Mouse (Mus musculus): ENCODE measurements around the gene Olfr1490.
"Not testable (repeated sequence)": the region's sequence is repeated elsewhere in the genome, so short reads cannot be mapped to it uniquely, and the experiment has no call there.

Olfr1490 gene

DNA sequence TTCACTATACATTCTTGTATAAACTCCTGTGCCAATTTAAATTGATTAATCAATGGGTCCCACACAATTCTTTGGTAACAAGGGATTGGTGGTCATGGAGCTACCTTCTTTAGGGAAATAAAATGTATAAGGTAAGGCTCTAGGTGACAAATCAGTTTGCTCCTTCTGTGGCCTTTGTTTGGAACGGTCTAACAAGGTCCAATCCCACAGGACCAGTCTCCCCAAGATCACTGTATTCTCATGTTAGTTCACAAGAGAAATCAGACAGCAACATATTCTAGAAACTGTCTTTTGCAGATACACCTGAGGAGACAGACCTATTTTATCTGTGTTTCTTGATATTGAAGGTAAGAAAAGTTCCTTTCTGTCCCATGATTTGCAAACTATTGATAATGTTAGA is at the start of gene Olfr1490:
Olfr1490 (plus strand) TSS at position 301 of the 400 bp plus-strand sequence.
- DNase-seq (ENCODE audit: extremely low read depth, low read depth) = no peak

DNA sequence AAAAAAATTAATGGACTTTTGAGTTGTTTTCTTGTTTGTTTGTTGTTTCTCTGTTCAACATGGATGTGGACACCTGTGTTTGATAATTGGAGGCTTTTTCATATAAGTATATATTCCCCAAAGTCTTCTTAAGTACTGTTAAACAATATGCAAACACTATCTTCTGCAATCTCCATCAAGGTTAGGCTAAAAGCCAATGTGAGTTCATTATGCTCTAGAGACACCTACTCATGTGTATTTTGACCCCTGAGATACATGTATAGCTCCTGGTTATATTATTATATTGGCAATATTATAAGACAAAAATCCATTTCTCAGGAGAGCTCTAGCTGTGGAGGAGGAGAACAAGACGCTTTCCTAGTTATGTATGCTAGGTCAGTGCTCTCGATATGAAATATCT is 33.8 kb upstream of the Olfr1490 start, which contains the start of gene Olfr1487:
Olfr1487 (plus strand) TSS at position 301 of the 400 bp plus-strand sequence.
- DNase-seq (ENCODE audit: extremely low read depth, low read depth) = not testable (repeated sequence)

- DNase-seq (ENCODE audit: extremely low read depth, low read depth) = no peak
These were observed 19.6 kb upstream of the Olfr1490 start, which contains the start of gene Olfr1489 for GRCm38 (mm10) chr19:13631321-13631720. Gene Olfr1489, plus strand, starts transcription at chr19:13631621.

- no peak for DNase-seq (ENCODE audit: extremely low read depth, low read depth)
These were observed 46.1 kb downstream of the Olfr1490 start, which contains the start of gene Olfr1491 for GRCm38 (mm10) chr19:13696968-13697367. Gene Olfr1491, plus strand, starts transcription at chr19:13697268.
